Mouse (Mus musculus): ENCODE results near the gene Mfng.

DNA sequence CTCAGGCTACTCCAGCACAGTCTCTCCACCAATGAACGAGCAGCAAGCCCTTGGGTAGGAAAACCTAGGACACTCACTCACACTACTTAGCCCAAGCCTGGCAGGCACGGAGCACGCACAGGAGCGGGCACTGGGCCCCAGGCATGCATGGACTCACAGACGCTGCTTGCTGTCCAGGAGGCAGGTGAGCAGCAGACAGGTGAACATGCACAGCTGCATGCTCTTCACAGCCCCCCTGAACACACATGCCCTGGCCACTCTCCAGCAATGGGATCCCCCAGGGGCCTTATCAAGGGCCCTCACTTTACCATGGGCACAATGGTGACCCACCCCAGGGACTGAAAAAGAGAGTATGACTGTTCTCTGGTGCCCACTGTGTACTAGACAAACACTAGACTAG is 6.4 kb upstream of the Mfng start:
- TF ChIP-seq ZC3H11A (IDR thresholded peaks at IDR 0.05; ENCODE audit: borderline replicate concordance, low read depth, low read length) (no peak), ZNF384 (IDR thresholded peaks at IDR 0.05; ENCODE audit: low read depth, low read length) (no peak), MAFK (IDR thresholded peaks at IDR 0.05; ENCODE audit: insufficient read depth, low read depth, low read length) (no peak), HCFC1 (IDR thresholded peaks at IDR 0.05; ENCODE audit: borderline replicate concordance, insufficient read depth, low read length) (no peak)

Measured in ES-E14 (cell line).